Mouse (Mus musculus): ENCODE results near the gene Prrc2b. TPM values are rescaled to one million over a fixed set of nuclear protein-coding genes. Genes with fewer than 3 reads are reported as not detected.

Gene Prrc2b
- total RNA-seq, 2 experiments from 2014 or later, result 79.0 to 89.8 TPM

DNA sequence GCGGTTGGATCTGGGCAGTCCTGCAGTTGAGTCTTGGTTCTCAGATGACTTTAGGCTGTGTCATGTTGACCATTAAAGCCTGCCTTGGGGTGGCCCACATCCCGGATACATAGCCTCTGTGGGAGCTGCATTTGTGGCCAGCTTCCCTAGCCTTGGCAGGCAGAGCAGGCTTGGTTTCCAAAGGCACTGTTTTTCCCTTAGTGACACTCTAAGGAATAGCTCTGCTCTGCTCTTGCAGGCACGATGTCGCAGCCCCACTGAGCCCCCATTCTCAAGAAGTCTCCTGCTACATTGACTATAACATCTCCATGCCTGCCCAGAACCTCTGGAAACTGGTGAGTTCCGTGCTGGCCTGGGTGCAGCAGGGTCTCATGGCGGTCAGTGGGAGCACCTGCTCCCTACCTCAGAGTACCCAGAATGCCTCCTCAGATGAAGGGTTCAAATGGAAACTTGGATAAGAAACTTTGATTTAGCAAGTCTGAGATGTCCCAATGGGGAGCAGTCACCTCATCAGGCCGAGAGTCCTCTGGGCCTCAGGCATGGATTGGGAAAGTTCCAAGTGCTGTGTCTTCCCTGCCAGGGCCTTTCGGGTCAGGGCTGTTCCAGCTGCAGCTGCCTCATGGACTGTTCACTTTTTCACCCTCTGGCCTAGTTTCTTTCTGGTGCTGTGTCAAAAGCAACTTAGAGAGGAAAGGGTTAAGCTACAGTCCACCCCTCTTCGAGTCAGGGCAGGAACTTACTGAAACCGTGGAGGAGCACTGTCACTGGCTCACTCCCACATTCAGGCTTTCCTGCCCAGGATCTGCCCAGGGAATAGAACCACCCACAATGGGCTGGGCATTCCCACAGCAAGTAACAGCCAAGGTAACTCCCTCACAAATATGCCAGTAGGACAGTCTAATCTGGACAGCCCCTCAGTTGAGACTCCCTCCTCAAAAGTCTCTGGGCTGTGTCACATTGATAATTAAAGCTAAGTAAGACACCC lies 97.8 kb downstream of the Prrc2b start:
- intact Hi-C loops (cut with DNase I), result no loop called here
- DNase-seq (ENCODE audit: low spot score), result no peak

DNA sequence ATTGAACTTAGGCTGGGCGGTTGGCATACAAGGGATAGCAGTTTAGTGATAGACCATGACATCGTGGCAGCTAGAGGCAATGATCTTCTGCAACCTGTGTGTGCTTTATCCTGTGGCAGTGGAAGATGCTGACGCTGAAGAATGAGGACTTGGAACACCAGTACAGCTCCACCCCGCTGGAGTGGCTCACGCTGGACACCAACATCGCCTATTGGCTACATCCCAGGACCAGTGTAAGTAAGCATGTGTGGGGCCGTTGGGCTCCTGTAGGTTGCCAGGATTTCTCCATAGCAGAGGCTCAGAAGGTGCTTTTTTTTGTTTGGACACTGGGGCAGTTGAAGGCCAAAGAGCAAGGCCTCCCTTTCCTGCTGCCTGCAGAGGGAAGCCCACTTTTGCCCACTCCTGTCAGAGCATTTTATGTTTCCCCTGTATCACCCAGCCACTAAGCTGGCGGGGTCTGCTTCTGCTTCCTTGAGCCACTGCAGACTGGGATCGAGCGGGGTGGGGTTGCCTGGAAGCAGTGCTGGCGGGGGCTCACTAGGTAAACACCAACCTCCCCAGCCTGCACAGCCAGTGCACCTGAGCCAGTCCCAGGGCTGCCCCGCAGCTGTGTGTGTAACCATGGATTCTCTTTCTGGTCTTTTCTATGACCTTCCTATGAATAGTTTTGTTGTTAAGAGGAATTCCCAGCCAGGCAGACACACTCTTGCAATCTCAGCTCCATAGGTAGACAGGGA lies 101.1 kb downstream of the Prrc2b start:
- intact Hi-C loops (cut with DNase I), result no loop called here
- no peak for DNase-seq (ENCODE audit: low spot score)

DNA sequence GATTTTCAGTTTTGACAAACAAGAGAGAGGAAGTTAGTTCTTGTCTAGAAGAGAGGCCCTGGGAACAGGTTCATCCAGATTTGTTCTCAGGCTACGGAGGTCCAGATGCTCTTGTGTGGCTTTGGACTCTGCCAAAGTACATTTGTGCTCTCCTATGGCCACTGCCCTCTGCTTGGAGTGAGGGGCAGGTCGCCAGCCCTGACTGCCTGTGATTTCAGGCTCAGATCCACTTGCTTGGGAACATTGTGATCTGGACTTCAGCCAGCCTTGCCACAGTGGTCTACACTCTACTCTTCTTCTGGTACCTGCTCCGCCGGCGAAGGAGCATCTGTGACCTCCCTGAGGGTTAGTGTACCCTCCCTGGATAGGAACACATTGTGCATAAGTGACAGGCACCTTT lies 101.8 kb downstream of the Prrc2b start:
- intact Hi-C loops (cut with DNase I), result no loop called here
- DNase-seq (ENCODE audit: low spot score), result no peak

DNA sequence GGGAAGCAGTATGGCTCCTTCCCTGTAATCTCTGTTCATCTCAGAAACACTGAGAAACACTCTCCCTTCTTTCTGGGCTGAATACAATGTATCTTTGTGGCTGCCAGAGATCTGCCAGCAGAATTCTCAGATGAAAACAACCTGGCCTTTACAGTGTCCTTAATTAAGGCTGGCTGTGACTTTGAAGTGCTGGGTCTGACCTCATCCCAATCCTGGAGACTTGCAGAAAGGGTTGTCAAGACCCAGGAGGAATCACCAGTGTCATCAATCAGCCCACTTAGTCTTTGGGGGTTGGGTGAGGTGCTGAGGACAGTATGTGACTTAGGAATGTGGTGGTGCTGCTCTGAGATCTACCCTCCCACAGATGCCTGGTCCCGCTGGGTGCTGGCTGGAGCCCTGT lies 102.5 kb downstream of the Prrc2b start:
- intact Hi-C loops (cut with DNase I), result no loop called here
- DNase-seq (ENCODE audit: low spot score), result no peak

DNA sequence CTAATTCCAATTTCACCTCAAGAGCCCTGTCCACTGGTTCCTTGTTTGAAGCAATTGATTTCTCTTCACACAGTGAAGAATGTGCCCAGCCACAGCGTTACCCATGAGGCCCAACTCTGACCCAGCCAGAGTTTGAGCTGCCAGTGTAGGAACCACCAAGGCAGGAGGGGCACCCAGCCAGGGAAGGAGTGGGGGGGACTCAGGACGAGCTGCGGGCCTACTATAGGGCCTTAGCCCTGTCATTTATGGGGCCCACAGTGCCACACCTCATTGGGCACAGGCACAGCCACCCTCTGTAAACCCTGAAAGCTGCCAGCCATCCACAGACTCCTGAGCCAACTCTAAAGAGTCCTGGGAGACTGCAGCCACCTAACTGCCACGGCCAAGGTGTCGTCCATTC lies 103.7 kb downstream of the Prrc2b start:
- DNase-seq (ENCODE audit: low spot score), result no peak
- intact Hi-C loops (cut with DNase I), result no loop called here

DNA sequence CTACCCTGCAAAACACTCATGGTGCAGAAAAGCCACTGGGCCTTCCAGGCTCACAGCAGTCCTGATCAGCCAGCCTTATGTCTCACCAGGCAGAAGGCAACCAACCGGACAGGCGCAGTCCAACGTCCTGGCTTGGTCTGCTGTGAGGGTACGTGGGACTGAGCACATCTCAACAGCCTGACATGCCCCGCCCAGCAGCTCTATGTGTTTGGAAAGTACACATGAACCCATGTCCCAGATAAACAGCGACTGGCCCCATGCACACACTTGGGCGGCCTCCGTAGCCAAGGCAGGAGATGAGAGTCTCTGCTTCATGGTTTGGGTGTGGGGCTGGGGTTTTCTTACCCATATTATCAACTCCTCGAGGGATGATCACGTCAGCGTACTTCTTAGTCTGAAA lies 105.4 kb downstream of the Prrc2b start:
- intact Hi-C loops (cut with DNase I), result no loop called here
- DNase-seq (ENCODE audit: low spot score), result no peak

DNA sequence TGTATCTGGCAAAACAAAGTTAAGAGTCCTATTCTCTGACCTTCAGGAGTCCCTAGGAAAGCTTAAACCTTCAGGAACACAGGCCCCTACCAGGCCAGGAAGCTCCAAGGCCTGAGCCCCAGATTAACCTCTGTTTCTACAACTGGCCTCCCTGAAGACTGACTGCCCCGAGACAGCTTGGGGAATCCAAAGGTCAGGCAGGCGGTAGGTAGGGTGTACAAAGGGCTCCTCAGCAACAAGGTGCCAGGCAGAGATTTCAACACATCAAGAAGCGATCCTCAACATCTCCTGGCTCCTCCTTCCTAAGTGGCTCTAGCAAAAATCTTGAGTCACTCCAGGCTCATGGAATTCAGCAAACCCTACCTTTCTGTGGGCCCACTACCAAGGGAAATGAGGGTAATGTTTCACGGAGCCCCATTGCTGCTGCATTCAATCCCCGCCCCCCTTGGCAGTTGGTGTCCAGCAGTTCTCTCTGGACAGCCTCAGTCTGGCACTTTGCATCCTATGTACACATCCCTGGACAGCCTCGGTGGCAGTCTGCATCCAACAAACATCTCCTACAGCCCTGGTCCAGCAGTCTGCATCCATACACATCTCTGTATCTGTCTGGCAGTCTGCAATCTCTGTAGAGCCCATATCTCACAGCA lies 108.1 kb downstream of the Prrc2b start:
- intact Hi-C loops (cut with DNase I), result no loop called here
- DNase-seq (ENCODE audit: low spot score), result no peak

DNA sequence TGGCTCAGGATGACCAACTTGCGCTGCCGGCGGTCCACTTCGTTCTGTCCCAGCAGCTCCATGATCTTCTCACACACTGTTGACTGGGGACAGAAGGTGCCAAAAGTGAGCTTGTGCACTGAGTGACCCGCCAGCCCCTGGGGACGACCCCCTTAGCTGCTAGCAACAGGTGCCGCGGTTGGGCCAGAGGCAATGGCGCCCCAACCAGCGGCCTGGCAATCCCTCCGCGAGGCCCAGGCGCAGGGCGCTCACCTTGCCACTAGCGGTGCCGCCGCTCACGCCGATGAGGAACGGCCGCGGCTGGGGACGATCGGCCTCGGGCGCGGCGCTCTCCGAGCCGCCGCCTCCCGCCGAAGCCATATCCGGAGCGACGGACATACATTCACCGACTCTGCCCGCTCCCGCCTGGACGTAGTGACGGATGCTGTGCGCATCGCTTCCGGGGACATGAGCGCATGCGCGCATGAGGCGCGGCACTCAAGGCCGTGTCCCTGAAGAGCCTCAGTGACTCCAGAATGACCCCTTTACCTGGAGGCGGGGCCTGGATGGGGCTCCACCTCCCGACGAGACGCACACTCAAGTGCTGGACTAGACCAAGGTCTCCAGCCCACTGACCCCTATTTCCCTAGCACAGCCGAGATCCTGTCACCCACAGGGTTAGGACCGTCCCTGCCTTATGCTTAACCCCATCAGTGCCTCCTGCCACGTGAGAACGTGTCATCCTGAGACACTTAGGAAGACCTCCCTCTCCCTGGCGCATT lies 109.0 kb downstream of the Prrc2b start, which contains the start of gene Uck1:
Gene Uck1, minus strand, starts transcription at position 503 of the 761 bp plus-strand sequence.
- intact Hi-C loops (cut with DNase I), result no loop called here
- peak; percentile 81 for DNase-seq (ENCODE audit: low spot score)

DNA sequence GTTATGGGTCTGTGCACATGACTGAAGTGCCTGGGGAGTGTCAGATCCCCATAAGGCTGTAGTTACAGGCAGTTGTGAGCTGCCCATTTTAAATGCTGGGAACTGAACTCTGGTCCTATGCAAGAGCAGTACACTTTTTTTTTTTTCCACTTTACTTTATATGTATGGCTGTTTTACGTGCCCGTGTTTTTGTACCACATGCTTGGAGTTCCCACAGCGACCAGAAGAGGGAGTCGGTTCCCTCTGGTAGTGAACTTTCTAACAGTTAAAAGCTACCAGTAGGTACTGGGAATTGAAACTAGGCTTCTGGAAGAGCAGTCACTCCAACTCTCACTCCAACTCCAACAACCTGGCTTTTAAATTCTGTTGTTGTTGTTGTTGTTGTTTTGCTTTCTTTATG lies 109.8 kb downstream of the Prrc2b start:
- intact Hi-C loops (cut with DNase I), result no loop called here
- DNase-seq (ENCODE audit: low spot score), result no peak

DNA sequence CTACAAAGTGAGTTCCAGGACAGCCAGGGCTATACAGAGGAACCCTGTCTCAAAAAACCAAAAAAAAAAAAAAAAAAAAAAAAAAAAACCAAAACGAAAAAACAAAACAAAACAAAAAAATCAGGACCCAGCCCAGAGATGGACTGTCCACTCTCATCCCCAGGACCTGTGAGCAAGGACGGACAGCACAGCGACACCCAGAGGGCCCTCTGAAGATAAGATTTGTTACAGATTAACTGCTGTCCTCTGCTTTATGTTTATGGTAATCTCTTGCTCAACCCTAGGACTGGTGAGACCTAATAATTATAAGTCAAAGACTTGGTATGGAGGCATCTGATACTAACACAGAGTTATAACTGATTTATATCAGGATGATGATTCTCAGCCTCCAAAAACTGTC lies 124.9 kb downstream of the Prrc2b start:
- no peak for DNase-seq (ENCODE audit: low spot score)
- intact Hi-C loops (cut with DNase I), result no loop called here

DNA sequence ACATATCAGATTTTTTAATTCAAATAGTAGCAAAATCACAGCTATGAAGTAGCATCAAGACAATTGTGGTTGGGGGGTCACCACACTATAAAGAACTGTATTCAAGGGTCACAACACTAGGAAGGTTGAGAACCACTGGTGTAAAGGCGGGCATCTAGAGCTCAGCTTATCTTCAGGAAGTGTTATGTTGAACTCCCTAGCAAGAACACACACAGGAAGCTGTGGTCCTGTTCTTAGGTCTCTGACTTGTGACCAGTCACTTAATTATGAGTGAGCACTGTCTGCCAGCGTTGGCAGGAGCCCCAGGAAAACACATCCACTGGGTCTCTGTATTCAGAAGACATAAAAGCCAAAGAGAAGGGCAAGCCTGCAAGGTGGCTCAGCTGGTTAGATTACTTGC lies 131.4 kb downstream of the Prrc2b start:
- intact Hi-C loops (cut with DNase I), result no loop called here
- DNase-seq (ENCODE audit: low spot score), result no peak

DNA sequence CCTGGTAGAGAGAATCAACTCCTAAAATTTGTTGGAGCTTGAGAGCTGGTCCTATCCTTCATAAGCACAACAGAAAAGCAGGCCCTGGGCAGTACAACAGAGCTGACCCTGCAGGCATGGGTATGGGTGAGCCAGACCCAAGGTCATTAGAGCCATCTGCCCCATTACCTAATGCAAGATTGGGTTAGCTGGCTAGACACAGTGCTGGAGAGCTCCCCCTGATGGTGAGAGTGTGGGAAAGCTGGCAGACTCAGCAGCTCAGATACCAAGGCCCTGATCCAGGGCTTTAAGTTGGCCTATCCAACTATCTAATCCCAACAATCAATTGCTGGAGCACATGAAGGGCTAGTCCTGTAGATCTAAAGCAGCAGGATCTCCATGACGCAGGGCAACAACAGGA lies 131.8 kb downstream of the Prrc2b start:
- DNase-seq (ENCODE audit: low spot score), result no peak
- intact Hi-C loops (cut with DNase I), result no loop called here

DNA sequence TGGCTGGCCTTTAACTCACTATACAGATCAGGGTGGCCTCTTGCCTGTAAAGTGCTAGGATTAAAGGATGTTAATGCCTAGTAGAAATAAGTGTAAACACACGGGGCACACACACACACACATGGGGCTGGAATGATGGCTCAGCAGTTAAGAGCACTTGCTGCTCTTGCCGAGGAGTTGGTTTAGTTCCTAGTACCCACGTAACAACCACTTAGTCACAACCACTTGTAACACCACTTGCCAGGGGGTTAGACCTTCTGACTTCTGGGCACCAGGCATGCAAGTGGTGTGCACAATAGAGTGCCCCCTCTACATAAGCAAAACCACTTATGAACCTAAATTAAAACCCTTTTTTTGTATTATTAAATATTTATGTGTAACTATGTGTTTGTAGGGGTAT lies 133.1 kb downstream of the Prrc2b start:
- no peak for DNase-seq (ENCODE audit: low spot score)
- intact Hi-C loops (cut with DNase I), result no loop called here

Small RNAs within 50 kb of the gene (microRNA-seq; reads per million reads assigned to microRNA genes)
- not detected for gene Gm27805

Other genes with a start within 250 kb of the Prrc2b start
- gene Aif1l, start 200.9 kb upstream of the Prrc2b start, total RNA-seq (2021), result 1 to 10 TPM; 6.1 to 6.6 TPM
- 10 to 100 TPM; 27.4 to 28.3 TPM for gene Nup214, start 176.6 kb upstream of the Prrc2b start, total RNA-seq (2021)
- gene Fam78a, start 66.2 kb upstream of the Prrc2b start, total RNA-seq (2021), result 10 to 100 TPM; 20.0 TPM
- 10 to 100 TPM; 31.8 to 33.7 TPM for gene Plpp7, start 55.6 kb upstream of the Prrc2b start, total RNA-seq (2021)
- 10 to 100 TPM; 13.5 to 14.9 TPM for gene Pomt1, start 85.5 kb downstream of the Prrc2b start, total RNA-seq (2021)
- gene Uck1, start 109.1 kb downstream of the Prrc2b start, total RNA-seq (2021), result 10 to 100 TPM; 19.6 to 21.7 TPM
- 10 to 100 TPM; 70.6 to 71.2 TPM for gene Golga2, start 136.3 kb downstream of the Prrc2b start, total RNA-seq (2021)
- gene Swi5, start 137.0 kb downstream of the Prrc2b start, total RNA-seq (2021), result 100 to 1,000 TPM; 177 to 188 TPM
- gene Ciz1, start 201.2 kb downstream of the Prrc2b start, total RNA-seq (2021), result 10 to 100 TPM; 25.6 to 32.2 TPM
- 1 to 10 TPM; 5.0 to 5.2 TPM for gene Dnm1, start 202.3 kb downstream of the Prrc2b start, total RNA-seq (2021)
- gene 1110008P14Rik, start 230.9 kb downstream of the Prrc2b start, total RNA-seq (2021), result 10 to 100 TPM; 47.7 to 49.6 TPM
- 1 to 10 TPM; 3.1 to 3.6 TPM for gene Lcn2, start 237.2 kb downstream of the Prrc2b start, total RNA-seq (2021)
- 10 to 100 TPM; 78.1 to 81.2 TPM for gene Ptges2, start 244.8 kb downstream of the Prrc2b start, total RNA-seq (2021)